Mouse (Mus musculus) natural killer cell, adult 2 months (primary cell): ENCODE results near the gene Mlh1.

Source experiments
- DNase-seq, 2 experiments: peaks; one replicate each; pipeline ENCODE4 v3.0.0; 2022; ENCODE audit warnings: low spot score in 2 of 2

Gene Mlh1

GRCm38 (mm10) chr9:111285676-111286075, 14.1 kb upstream of the Mlh1 start:
- DNase-seq, result no peak

- DNase-seq, result no peak
Observed at GRCm38 (mm10) chr9:111285061-111285460, 13.5 kb upstream of the Mlh1 start.

GRCm38 (mm10) chr9:111275156-111275555, 3.6 kb upstream of the Mlh1 start:
- DNase-seq, result no peak

- no peak for DNase-seq
Observed at GRCm38 (mm10) chr9:111273958-111274357, 2.4 kb upstream of the Mlh1 start.

- no peak for DNase-seq
Observed at GRCm38 (mm10) chr9:111272996-111273785, 1.6 kb upstream of the Mlh1 start.

- no peak for DNase-seq
Observed at GRCm38 (mm10) chr9:111272356-111272755, 765 bp upstream of the Mlh1 start.

GRCm38 (mm10) chr9:111271056-111271433, 546 bp downstream of the Mlh1 start:
- no peak for DNase-seq

GRCm38 (mm10) chr9:111270606-111271005, 985 bp downstream of the Mlh1 start:
- DNase-seq, result no peak

- no peak for DNase-seq
Observed at GRCm38 (mm10) chr9:111267998-111268397, 3.6 kb downstream of the Mlh1 start.

GRCm38 (mm10) chr9:111261356-111261755, 10.2 kb downstream of the Mlh1 start:
- no peak for DNase-seq

- no peak for DNase-seq
Observed at GRCm38 (mm10) chr9:111260360-111260985, 11.1 kb downstream of the Mlh1 start.

- DNase-seq, result no peak
Observed at GRCm38 (mm10) chr9:111252161-111252869, 19.3 kb downstream of the Mlh1 start.

- DNase-seq, result no peak
Observed at GRCm38 (mm10) chr9:111247682-111248246, 23.8 kb downstream of the Mlh1 start.

GRCm38 (mm10) chr9:111245546-111245945, 26.0 kb downstream of the Mlh1 start:
- no peak for DNase-seq

- DNase-seq, result no peak
Observed at GRCm38 (mm10) chr9:111243384-111243783, 28.2 kb downstream of the Mlh1 start.

GRCm38 (mm10) chr9:111239821-111240220, 31.8 kb downstream of the Mlh1 start:
- no peak for DNase-seq

GRCm38 (mm10) chr9:111237726-111238125, 33.9 kb downstream of the Mlh1 start:
- DNase-seq, result no peak

GRCm38 (mm10) chr9:111234701-111235100, 36.9 kb downstream of the Mlh1 start:
- DNase-seq, result no peak

GRCm38 (mm10) chr9:111228446-111228845, 43.1 kb downstream of the Mlh1 start:
- no peak for DNase-seq

- DNase-seq, result no peak
Observed at GRCm38 (mm10) chr9:111223406-111223805, 48.2 kb downstream of the Mlh1 start.

GRCm38 (mm10) chr9:111221580-111221979, 50.0 kb downstream of the Mlh1 start:
- no peak for DNase-seq

- DNase-seq, result no peak
Observed at GRCm38 (mm10) chr9:111220551-111221080, 51.0 kb downstream of the Mlh1 start.
